16 mouse cellular contexts compared by ENCODE assay signal in the genomic region with DNA sequence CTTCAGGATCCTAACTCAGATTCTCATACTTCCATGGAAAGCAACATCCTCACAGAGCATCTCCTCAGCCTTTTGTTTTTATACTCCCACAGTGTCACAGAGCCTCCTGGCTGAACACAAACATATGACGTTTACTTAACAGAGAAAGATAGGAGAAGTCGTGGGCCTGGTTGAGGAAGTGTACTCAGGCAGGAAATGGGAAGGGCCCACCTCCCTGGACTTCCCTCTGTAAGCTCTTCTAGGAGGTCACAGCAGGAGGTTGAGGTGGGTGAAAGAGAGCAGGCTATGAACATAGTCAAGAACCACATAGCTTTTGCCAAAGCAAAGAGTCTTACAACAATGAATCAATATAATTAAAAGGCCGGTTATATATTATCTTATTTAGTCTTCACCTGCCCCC. TPM values are rescaled to one million over a fixed set of nuclear protein-coding genes. Genes with fewer than 3 reads are reported as not detected.
DNase-seq lines count a peak whose midpoint lies in the region; ATAC-seq and TF ChIP-seq lines count a peak whose summit lies in the region.
"Had no signal": no experiment of that assay in that cellular context is flagged by ENCODE, and none has a peak within 500 bp of the region (broad histone marks: within the 10 kb centered on the region; RNA-seq: fewer than 3 reads in every experiment).

No protein-coding gene starts in this region.

- H3K9me3 ChIP-seq in kidney, postnatal 0 days (replicated peaks; ENCODE audit: low read length), result no peaks in the 10 kb centered on the region
- no peaks in the 10 kb centered on the region for H3K9me3 ChIP-seq in hindbrain, embryonic 11.5 days (ENCODE audit: control insufficient read depth, low read length)
- H3K9me3 ChIP-seq: embryonic facial prominence, embryonic 15.5 days; liver, embryonic 13.5 days; midbrain, embryonic 13.5 days had no signal

- 0 out of 2 replicates have a peak, but pooled peaks have one; percentile 5 for TF ChIP-seq CTCF in kidney, postnatal 0 days (IDR thresholded peaks at IDR 0.05; ENCODE audit: low read depth)

- intact Hi-C loops in heart, postnatal 14 days (cut with DNase I), result no loop called here

- 17% methylated on average over 3 of the region's 3 CpGs for WGBS in kidney, postnatal 0 days
- WGBS in macrophage (ENCODE audit: missing documents), result 17% methylated on average over 3 of the region's 3 CpGs
- WGBS in hindbrain, embryonic 11.5 days, result 61% methylated on average over 3 of the region's 3 CpGs

- DNase-seq in heart, adult 11 months, result peak; percentile 96
- no peak for DNase-seq in heart, postnatal 14 days
- DNase-seq in kidney, postnatal 0 days (ENCODE audit: low spot score), result peak; percentile 75
- DNase-seq in kidney, adult 18-20 months, result no peak
- no peak for DNase-seq in left cerebral cortex, adult 8-10 months (ENCODE audit: low spot score in 2 of 2)
- no peak for DNase-seq in hindbrain, embryonic 11.5 days (ENCODE audit: low spot score)
- DNase-seq: cerebellum, adult 2 months; liver, embryonic 13.5 days; right cerebral cortex, postnatal 14 days; thymus, postnatal 14 days had no signal

- ATAC-seq in kidney, postnatal 0 days (replicated peaks; ENCODE audit: low FRiP score, low read depth), result no peak
- ATAC-seq in granulocyte monocyte progenitor cell, adult 5-6 weeks (replicated peaks; ENCODE audit: poor library complexity, severe bottlenecking), result peak; percentile 76
- no peak for ATAC-seq in hindbrain, embryonic 11.5 days (ENCODE audit: low FRiP score)
- ATAC-seq: forebrain, embryonic 14.5 days; midbrain, embryonic 13.5 days had no signal

- no peaks in the 10 kb centered on the region for H3K79me2 ChIP-seq in macrophage (ENCODE audit: inconsistent target)

- no peak overlapping the region for H3K4me3 ChIP-seq in kidney, postnatal 0 days (replicated peaks; ENCODE audit: low read depth, low read length)
- no peak overlapping the region for H3K4me3 ChIP-seq in macrophage (ENCODE audit: inconsistent target)
- no peak overlapping the region for H3K4me3 ChIP-seq in hindbrain, embryonic 11.5 days (ENCODE audit: low read depth, low read length)
- H3K4me3 ChIP-seq: embryonic facial prominence, embryonic 15.5 days; heart, adult 2 months; liver, embryonic 13.5 days; midbrain, embryonic 13.5 days had no signal

- H3K4me1 ChIP-seq in kidney, postnatal 0 days (replicated peaks; ENCODE audit: insufficient read depth, low read length), result peaks cover 22% of the 10 kb centered on the region
- H3K4me1 ChIP-seq in hindbrain, embryonic 11.5 days (replicated peaks; ENCODE audit: control insufficient read depth, insufficient read depth, low read length), result no peaks in the 10 kb centered on the region

- H3K9ac ChIP-seq in kidney, postnatal 0 days (ENCODE audit: low read depth, low read length), result no peak overlapping the region
- no peak overlapping the region for H3K9ac ChIP-seq in hindbrain, embryonic 11.5 days (ENCODE audit: low read depth, low read length)
- H3K9ac ChIP-seq: embryonic facial prominence, embryonic 15.5 days; liver, embryonic 13.5 days; midbrain, embryonic 13.5 days had no signal

- no peak overlapping the region for H3K4me2 ChIP-seq in kidney, postnatal 0 days (ENCODE audit: low read length)
- no peak overlapping the region for H3K4me2 ChIP-seq in hindbrain, embryonic 11.5 days (replicated peaks; ENCODE audit: low read depth, low read length)
- H3K4me2 ChIP-seq: embryonic facial prominence, embryonic 15.5 days; liver, embryonic 13.5 days; midbrain, embryonic 13.5 days had no signal

- no peaks in the 10 kb centered on the region for H3K36me3 ChIP-seq in kidney, postnatal 0 days (ENCODE audit: insufficient read depth, low read length)
- no peaks in the 10 kb centered on the region for H3K36me3 ChIP-seq in macrophage (ENCODE audit: inconsistent target)
- no peaks in the 10 kb centered on the region for H3K36me3 ChIP-seq in hindbrain, embryonic 11.5 days (ENCODE audit: control insufficient read depth, insufficient read depth, low read length)
- H3K36me3 ChIP-seq: embryonic facial prominence, embryonic 15.5 days; liver, embryonic 13.5 days; midbrain, embryonic 13.5 days had no signal

- peak overlapping the region; percentile 63 for H3K27ac ChIP-seq in kidney, postnatal 0 days
- 0 out of 2 replicates have a peak overlapping the region, but pooled peaks have one; percentile 2 for H3K27ac ChIP-seq in macrophage
- no peak overlapping the region for H3K27ac ChIP-seq in hindbrain, embryonic 11.5 days (ENCODE audit: low read depth, low read length)
- H3K27ac ChIP-seq: embryonic facial prominence, embryonic 15.5 days; heart, adult 2 months; liver, embryonic 13.5 days; midbrain, embryonic 13.5 days had no signal

- no peaks in the 10 kb centered on the region for H3K27me3 ChIP-seq in kidney, postnatal 0 days (ENCODE audit: insufficient read depth, low read length)
- no peaks in the 10 kb centered on the region for H3K27me3 ChIP-seq in hindbrain, embryonic 11.5 days (ENCODE audit: control insufficient read depth, insufficient read depth, low read length)
- H3K27me3 ChIP-seq: embryonic facial prominence, embryonic 15.5 days; liver, embryonic 13.5 days; midbrain, embryonic 13.5 days had no signal

RNA-seq across cellular contexts. Expression of gene Rock2, which starts 28.8 kb away (rescaled TPM):
- 10 to 100 TPM; 83.6 to 87.4 TPM for total RNA-seq in heart, postnatal 14 days (2021)
- 14.6 and 15.9 TPM in 2 replicates for polyA plus RNA-seq in kidney, postnatal 0 days (2015; fragmentation: Nextera tagmentation; extraction: Ambion mirVana)
- total RNA-seq in granulocyte monocyte progenitor cell, adult 5-6 weeks (2014; fragmentation: Nextera tagmentation), result 43.1 and 49.4 TPM in 2 replicates
- 65.1 and 65.9 TPM in 2 replicates for total RNA-seq in granulocyte monocyte progenitor cell, adult 5-6 weeks (2017)
- total RNA-seq in macrophage (2018; cell fraction: chromatin; rRNA removed), result 100 to 1,000 TPM in 25 of 26 experiments, 10 to 100 TPM in 1; 92.8 to 352 (median 152) TPM
- 10 to 100 TPM; 16.5 to 38.9 (median 24.8) TPM for total RNA-seq in macrophage (2018; cell fraction: cytosol; rRNA removed)
- 100 to 1,000 TPM in 10 of 26 experiments, 10 to 100 TPM in 16; 38.9 to 182 (median 91.6) TPM for total RNA-seq in macrophage (2018; cell fraction: nucleus; rRNA removed)
- polyA plus RNA-seq in macrophage (2018), result 17.7 to 23.8 TPM (median 18.8 TPM) in 3 replicates
- 100 to 1,000 TPM; 122 to 132 (median 129) TPM for total RNA-seq in left cerebral cortex, adult 8-10 months (2022)
- 15.4 and 17.9 TPM in 2 replicates for polyA plus RNA-seq in hindbrain, embryonic 11.5 days (2014; fragmentation: Nextera tagmentation; extraction: Ambion mirVana)

RNA-seq across cellular contexts. Expression of gene E2f6, which starts 55.1 kb away (rescaled TPM):
- total RNA-seq in heart, postnatal 14 days (2021), result 10 to 100 TPM; 57.2 to 60.7 TPM
- polyA plus RNA-seq in kidney, postnatal 0 days (2015; fragmentation: Nextera tagmentation; extraction: Ambion mirVana), result 25.3 and 26.8 TPM in 2 replicates
- 41.0 and 41.9 TPM in 2 replicates for total RNA-seq in granulocyte monocyte progenitor cell, adult 5-6 weeks (2014; fragmentation: Nextera tagmentation)
- 38.8 and 43.9 TPM in 2 replicates for total RNA-seq in granulocyte monocyte progenitor cell, adult 5-6 weeks (2017)
- total RNA-seq in macrophage (2018; cell fraction: chromatin; rRNA removed), result 10 to 100 TPM in 12 of 26 experiments, 1 to 10 TPM in 14; 2.6 to 20.5 (median 8.1) TPM
- 10 to 100 TPM in 17 of 26 experiments, 1 to 10 TPM in 9; 5.8 to 15.7 (median 11.2) TPM for total RNA-seq in macrophage (2018; cell fraction: cytosol; rRNA removed)
- total RNA-seq in macrophage (2018; cell fraction: nucleus; rRNA removed), result 10 to 100 TPM in 8 of 26 experiments, 1 to 10 TPM in 18; 3.9 to 33.8 (median 6.8) TPM
- 9.4 to 23.3 TPM (median 14.9 TPM) in 3 replicates for polyA plus RNA-seq in macrophage (2018)
- 10 to 100 TPM; 32.1 to 36.6 (median 34.6) TPM for total RNA-seq in left cerebral cortex, adult 8-10 months (2022)
- 75.3 and 76.5 TPM in 2 replicates for polyA plus RNA-seq in hindbrain, embryonic 11.5 days (2014; fragmentation: Nextera tagmentation; extraction: Ambion mirVana)

Comparison
In these comparisons a context has a peak if more than half of its experiments do, and no peak if none do; other contexts are left out.
1. DNase-seq: peak in heart, adult 11 months (single experiment) and kidney, postnatal 0 days (single experiment); none in heart, postnatal 14 days (0 of 2), kidney, adult 18-20 months (single experiment), left cerebral cortex, adult 8-10 months (0 of 2) and hindbrain, embryonic 11.5 days (single experiment).